Mouse (Mus musculus) G1E (cell line): ENCODE data around the gene Nkg7.

ENCODE experiments used
- CTCF ChIP-seq: IDR thresholded peaks from 2 replicates; pipeline ENCODE4 v1.5.1; 2012; ENCODE audit warnings: low read depth, low read length, inconsistent platforms, mixed read lengths
- GATA1 ChIP-seq: IDR thresholded peaks from 2 replicates; pipeline ENCODE4 v1.6.1; 2012; ENCODE audit warnings: borderline replicate concordance, low read length, inconsistent platforms, mixed read lengths
- POLR2AphosphoS5 ChIP-seq: IDR thresholded peaks from 2 replicates; pipeline ENCODE4 v1.6.1; 2012; ENCODE audit warnings: low read depth, low read length, inconsistent platforms; ENCODE audit not compliant: insufficient replicate concordance
- TAL1 ChIP-seq: conservative IDR thresholded peaks from 2 replicates; pipeline ENCODE4 v1.6.1; 2012; ENCODE audit warnings: low read depth, low read length, inconsistent platforms, mixed read lengths

DNA sequence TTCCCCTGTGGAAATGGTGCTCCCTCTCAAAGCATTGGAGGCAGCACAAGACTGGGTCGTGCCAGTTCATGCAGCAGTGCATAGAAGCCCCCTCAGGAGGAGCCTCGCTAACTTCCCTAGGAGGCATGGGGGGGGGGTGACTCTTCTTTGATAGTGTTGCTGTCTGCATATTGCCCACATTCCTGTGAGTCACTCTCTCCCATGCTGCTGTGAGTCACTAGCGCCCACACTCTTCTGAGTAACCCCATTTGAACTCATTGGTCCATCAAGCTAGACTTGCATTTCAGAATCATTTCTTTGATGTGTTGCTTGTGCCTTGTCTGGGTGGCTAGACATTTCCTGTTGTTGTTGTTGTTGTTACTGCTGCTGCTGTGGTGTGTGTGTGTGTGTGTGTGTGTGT lies 44.3 kb downstream of the Nkg7 start:
- TF ChIP-seq CTCF, result no peak
- TF ChIP-seq POLR2AphosphoS5, result no peak
- TF ChIP-seq TAL1, result no peak
- TF ChIP-seq GATA1, result no peak
